Mouse (Mus musculus): ENCODE measurements around the gene Tln2.

DNA sequence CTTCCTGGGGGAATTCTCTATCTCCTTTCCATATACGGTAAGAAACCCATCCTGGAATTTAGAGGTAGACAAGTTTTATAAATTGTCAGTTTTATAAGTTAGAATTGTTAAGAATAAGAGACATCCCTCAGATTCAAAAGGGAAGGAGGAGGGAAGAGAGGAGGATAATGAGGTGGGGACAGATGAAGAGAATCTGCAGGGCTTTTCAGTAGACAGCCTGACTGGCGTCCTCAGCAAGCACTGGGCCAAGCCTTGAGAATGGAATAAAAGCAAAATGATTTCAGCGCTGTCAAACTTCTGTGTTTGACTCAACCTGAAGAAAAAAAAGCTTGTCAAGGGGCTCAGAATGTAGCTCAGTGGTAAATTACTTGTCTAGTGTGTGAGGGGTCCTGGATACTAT is 272.7 kb downstream of the Tln2 start:
- no peak for TF ChIP-seq POLR2A (IDR thresholded peaks at IDR 0.05; ENCODE audit: insufficient read depth, low read depth, low read length)
- no peak for TF ChIP-seq CTCF (IDR thresholded peaks at IDR 0.05; ENCODE audit: insufficient read depth, low read depth, low read length)

All from olfactory bulb, adult 2 months (tissue).